ENCODE assay signal across 18 mouse cellular contexts in the genomic region with DNA sequence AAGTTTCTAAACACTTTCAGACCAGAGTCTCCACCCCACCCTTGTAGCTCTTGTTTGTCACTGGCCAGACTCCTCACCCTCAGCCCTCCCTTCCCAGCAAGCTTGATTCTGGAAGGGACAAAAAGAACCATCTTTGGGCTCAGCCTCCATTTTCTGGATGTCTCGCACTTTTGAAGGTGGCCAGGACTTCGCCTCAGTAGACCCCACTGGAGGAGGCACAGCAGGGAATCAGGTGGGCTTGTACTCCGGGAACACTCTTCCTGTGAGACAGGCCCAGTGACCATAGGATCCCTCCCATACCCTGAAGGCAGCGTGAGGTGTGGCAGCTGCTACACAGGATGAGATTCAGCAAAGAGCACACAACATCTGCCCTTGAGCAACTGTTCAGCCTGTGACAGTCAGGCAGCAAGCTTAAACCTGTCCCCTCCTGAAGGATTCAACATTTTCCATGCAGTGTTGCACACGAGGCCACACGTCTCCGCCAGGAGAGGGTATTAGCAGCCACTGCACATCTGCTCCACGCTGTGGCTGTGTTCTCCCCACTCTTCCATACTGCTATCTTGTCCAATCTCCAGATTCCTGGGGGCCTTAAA. TPM values are rescaled to one million over a fixed set of nuclear protein-coding genes. Genes with fewer than 3 reads are reported as not detected.
A peak's percentile ranks its signal among the peaks of the same experiment; 100 is the strongest.
DNase-seq lines count a peak whose midpoint lies in the region; ATAC-seq lines count a peak whose summit lies in the region.
"Had no signal": no experiment of that assay in that cellular context is flagged by ENCODE, and none has a peak within 500 bp of the region (broad histone marks: within the 10 kb centered on the region; RNA-seq: fewer than 3 reads in every experiment).

No protein-coding gene starts in this region.

- no peak overlapping the region for H3K4me2 ChIP-seq in forebrain, embryonic 11.5 days (ENCODE audit: low read depth, low read length, severe bottlenecking)
- H3K4me2 ChIP-seq in forebrain, embryonic 13.5 days = no peak overlapping the region
- no peak overlapping the region for H3K4me2 ChIP-seq in midbrain, embryonic 11.5 days
- no peak overlapping the region for H3K4me2 ChIP-seq in midbrain, embryonic 15.5 days
- no peak overlapping the region for H3K4me2 ChIP-seq in stomach, embryonic 16.5 days (ENCODE audit: low read depth, low read length)
- H3K4me2 ChIP-seq: embryonic facial prominence, embryonic 12.5 days; heart, embryonic 13.5 days; hindbrain, embryonic 14.5 days; liver, embryonic 12.5 days had no signal

- H3K27me3 ChIP-seq in forebrain, embryonic 11.5 days (ENCODE audit: control insufficient read depth, insufficient read depth, low read length) = no peaks in the 10 kb centered on the region
- no peaks in the 10 kb centered on the region for H3K27me3 ChIP-seq in forebrain, embryonic 13.5 days
- H3K27me3 ChIP-seq in midbrain, embryonic 11.5 days (ENCODE audit: control insufficient read depth, insufficient read depth, low read length) = no peaks in the 10 kb centered on the region
- H3K27me3 ChIP-seq in midbrain, embryonic 15.5 days (replicated peaks) = no peaks in the 10 kb centered on the region
- H3K27me3 ChIP-seq in stomach, embryonic 16.5 days (ENCODE audit: control insufficient read depth, insufficient read depth, low read length) = no peaks in the 10 kb centered on the region
- H3K27me3 ChIP-seq: embryonic facial prominence, embryonic 12.5 days had no signal

- H3K9ac ChIP-seq in forebrain, embryonic 11.5 days (ENCODE audit: low read length) = no peak overlapping the region
- H3K9ac ChIP-seq in forebrain, embryonic 13.5 days = no peak overlapping the region; the same call in 1 of the 2 replicates
- H3K9ac ChIP-seq in midbrain, embryonic 11.5 days (ENCODE audit: low read length) = no peak overlapping the region
- no peak overlapping the region for H3K9ac ChIP-seq in midbrain, embryonic 15.5 days
- no peak overlapping the region for H3K9ac ChIP-seq in stomach, embryonic 16.5 days (ENCODE audit: low read length)
- H3K9ac ChIP-seq: embryonic facial prominence, embryonic 12.5 days; heart, embryonic 13.5 days; hindbrain, embryonic 14.5 days; liver, embryonic 12.5 days had no signal

- 0 out of 2 replicates have a peak overlapping the region, but pooled peaks have one; percentile 12 for H3K27ac ChIP-seq in forebrain, embryonic 11.5 days (ENCODE audit: low read depth, low read length)
- no peak overlapping the region for H3K27ac ChIP-seq in forebrain, embryonic 13.5 days
- no peak overlapping the region for H3K27ac ChIP-seq in midbrain, embryonic 11.5 days (ENCODE audit: low read depth, low read length)
- no peak overlapping the region for H3K27ac ChIP-seq in midbrain, embryonic 15.5 days
- H3K27ac ChIP-seq in stomach, embryonic 16.5 days (ENCODE audit: low read length) = peak overlapping the region; percentile 76
- H3K27ac ChIP-seq: embryonic facial prominence, embryonic 12.5 days; heart, embryonic 13.5 days; hindbrain, embryonic 14.5 days; liver, embryonic 12.5 days had no signal

- no peak for ATAC-seq in forebrain, embryonic 11.5 days (replicated peaks; ENCODE audit: low FRiP score)
- ATAC-seq in forebrain, embryonic 13.5 days = no peak
- no peak for ATAC-seq in midbrain, embryonic 11.5 days (ENCODE audit: low FRiP score)
- no peak for ATAC-seq in midbrain, embryonic 15.5 days (replicated peaks)
- no peak for ATAC-seq in stomach, embryonic 16.5 days (ENCODE audit: insufficient read depth, low FRiP score)
- ATAC-seq: forebrain, embryonic 16.5 days; liver, embryonic 12.5 days had no signal

- 73% methylated on average over 8 of the region's 8 CpGs for WGBS in forebrain, embryonic 11.5 days
- 76% methylated on average over 8 of the region's 8 CpGs for WGBS in forebrain, embryonic 13.5 days
- WGBS in midbrain, embryonic 11.5 days = 75% methylated on average over 8 of the region's 8 CpGs
- WGBS in midbrain, embryonic 15.5 days = 69% methylated on average over 8 of the region's 8 CpGs
- 66% methylated on average over 8 of the region's 8 CpGs for WGBS in stomach, embryonic 16.5 days

- H3K4me3 ChIP-seq in forebrain, embryonic 11.5 days (ENCODE audit: low read depth, low read length) = no peak overlapping the region
- no peak overlapping the region for H3K4me3 ChIP-seq in forebrain, embryonic 13.5 days
- H3K4me3 ChIP-seq in midbrain, embryonic 11.5 days (ENCODE audit: low read depth, low read length) = no peak overlapping the region
- no peak overlapping the region for H3K4me3 ChIP-seq in midbrain, embryonic 15.5 days
- no peak overlapping the region for H3K4me3 ChIP-seq in stomach, embryonic 16.5 days (replicated peaks; ENCODE audit: low read length)
- H3K4me3 ChIP-seq: embryonic facial prominence, embryonic 12.5 days; heart, embryonic 13.5 days; liver, embryonic 12.5 days had no signal

- DNase-seq in forebrain, embryonic 11.5 days (ENCODE audit: low spot score) = no peak
- peak; percentile 67 for DNase-seq in midbrain, embryonic 11.5 days (ENCODE audit: low spot score, missing footprints)
- peak; percentile 19 for DNase-seq in NIH3T3 (ENCODE audit: low read depth)
- no peak for DNase-seq in thymus, postnatal 4 days
- DNase-seq in frontal cortex, postnatal 10 days (ENCODE audit: low spot score in 2 of 2) = no peak
- DNase-seq: cerebellum, adult 9-11 months; gastrocnemius, postnatal 10 days; kidney, adult 8-10 months; right cerebral cortex, postnatal 25 days; thymus, postnatal 14 days had no signal

- no peaks in the 10 kb centered on the region for H3K36me3 ChIP-seq in forebrain, embryonic 11.5 days (ENCODE audit: control insufficient read depth, insufficient read depth, low read length)
- no peaks in the 10 kb centered on the region for H3K36me3 ChIP-seq in forebrain, embryonic 13.5 days (ENCODE audit: poor library complexity, severe bottlenecking)
- no peaks in the 10 kb centered on the region for H3K36me3 ChIP-seq in midbrain, embryonic 11.5 days (ENCODE audit: control insufficient read depth, insufficient read depth, low read length)
- H3K36me3 ChIP-seq in midbrain, embryonic 15.5 days (replicated peaks) = no peaks in the 10 kb centered on the region
- no peaks in the 10 kb centered on the region for H3K36me3 ChIP-seq in stomach, embryonic 16.5 days (ENCODE audit: control insufficient read depth, insufficient read depth, low read length)
- H3K36me3 ChIP-seq: embryonic facial prominence, embryonic 12.5 days; heart, embryonic 13.5 days; liver, embryonic 12.5 days had no signal

- no peaks in the 10 kb centered on the region; the same call in 1 of the 2 replicates for H3K4me1 ChIP-seq in forebrain, embryonic 11.5 days (replicated peaks; ENCODE audit: control insufficient read depth, insufficient read depth, low read length)
- no peaks in the 10 kb centered on the region for H3K4me1 ChIP-seq in forebrain, embryonic 13.5 days
- H3K4me1 ChIP-seq in midbrain, embryonic 11.5 days (ENCODE audit: control insufficient read depth, insufficient read depth, low read length) = no peaks in the 10 kb centered on the region
- H3K4me1 ChIP-seq in midbrain, embryonic 15.5 days = no peaks in the 10 kb centered on the region; the same call in 1 of the 2 replicates
- H3K4me1 ChIP-seq in stomach, embryonic 16.5 days (ENCODE audit: control insufficient read depth, insufficient read depth, low read length) = peaks cover 27% of the 10 kb centered on the region; the same call in 1 of the 2 replicates

- H3K9me3 ChIP-seq in forebrain, embryonic 11.5 days (ENCODE audit: control insufficient read depth, low read length) = no peaks in the 10 kb centered on the region
- no peaks in the 10 kb centered on the region for H3K9me3 ChIP-seq in forebrain, embryonic 13.5 days (replicated peaks)
- no peaks in the 10 kb centered on the region for H3K9me3 ChIP-seq in midbrain, embryonic 11.5 days (ENCODE audit: control insufficient read depth, low read length)
- H3K9me3 ChIP-seq in midbrain, embryonic 15.5 days = no peaks in the 10 kb centered on the region
- H3K9me3 ChIP-seq in stomach, embryonic 16.5 days (replicated peaks; ENCODE audit: control insufficient read depth, low read length) = no peaks in the 10 kb centered on the region
- H3K9me3 ChIP-seq: embryonic facial prominence, embryonic 12.5 days; heart, embryonic 13.5 days; liver, embryonic 12.5 days had no signal

RNA-seq across cellular contexts. Expression of a gene that starts 15.7 kb away (rescaled TPM):
- polyA plus RNA-seq in forebrain, embryonic 11.5 days (2014; fragmentation: Nextera tagmentation; extraction: Ambion mirVana) = 0.15 and 0.27 TPM in 2 replicates
- 0.25 and 0.36 TPM in 2 replicates for polyA plus RNA-seq in forebrain, embryonic 13.5 days (2015; fragmentation: Nextera tagmentation; extraction: Ambion mirVana)
- polyA plus RNA-seq in midbrain, embryonic 11.5 days (2014; fragmentation: Nextera tagmentation; extraction: Ambion mirVana) = 0.36 and 0.45 TPM in 2 replicates
- polyA plus RNA-seq in midbrain, embryonic 15.5 days (2015; fragmentation: Nextera tagmentation; extraction: Ambion mirVana) = 1.1 and 1.2 TPM in 2 replicates
- 2.9 and 3.2 TPM in 2 replicates for polyA plus RNA-seq in stomach, embryonic 16.5 days (2015; fragmentation: Nextera tagmentation; extraction: Ambion mirVana)

Comparison
In these comparisons a context has a peak if more than half of its experiments do, and no peak if none do; other contexts are left out.
1. H3K27ac ChIP-seq: peak in forebrain, embryonic 11.5 days (single experiment) and stomach, embryonic 16.5 days (single experiment); none in forebrain, embryonic 13.5 days (single experiment), midbrain, embryonic 11.5 days (single experiment) and midbrain, embryonic 15.5 days (single experiment).
2. DNase-seq: peak in midbrain, embryonic 11.5 days (single experiment) and NIH3T3 (single experiment); none in forebrain, embryonic 11.5 days (single experiment), thymus, postnatal 4 days (single experiment) and frontal cortex, postnatal 10 days (0 of 2).